Mouse (Mus musculus) forebrain, embryonic 14.5 days (tissue): ENCODE measurements around the gene Ets2. TPM values are rescaled to one million over a fixed set of nuclear protein-coding genes. Genes with fewer than 3 reads are reported as not detected.

Source experiments
- ATAC-seq: fragments of 200-750 bp; cut with Nextera tagmentation; 2 replicates; pipeline ENCODE4 v1.8.0; 2017; ENCODE audit warnings: mild to moderate bottlenecking, moderate library complexity
- DNase-seq: peaks from one replicate; pipeline ENCODE4 v3.0.0-alpha.2; 2015; ENCODE audit warnings: low spot score
- H3K27ac ChIP-seq: fragments of 300-500 bp; sonication (generic); 2 replicates; pipeline ENCODE4 v1.5.1; 2014; ENCODE audit warnings: low read depth, mild to moderate bottlenecking, control low read depth, low read length, moderate library complexity
- H3K27me3 ChIP-seq: fragments of 300-500 bp; sonication (generic); replicated peaks from 2 replicates; pipeline ENCODE4 v1.6.1; 2014; ENCODE audit warnings: low read length, control low read depth, mixed read lengths; ENCODE audit not compliant: control insufficient read depth, insufficient read depth
- H3K36me3 ChIP-seq: fragments of 300-500 bp; sonication (generic); 2 replicates; pipeline ENCODE4 v1.6.1; 2014; ENCODE audit warnings: low read length, control low read depth; ENCODE audit not compliant: control insufficient read depth, insufficient read depth
- H3K4me1 ChIP-seq: fragments of 300-500 bp; sonication (generic); 2 replicates; pipeline ENCODE4 v1.6.1; 2014; ENCODE audit warnings: antibody characterized with exemption, low read length, control low read depth; ENCODE audit not compliant: control insufficient read depth, insufficient read depth
- H3K4me2 ChIP-seq: fragments of 300-500 bp; sonication (generic); 2 replicates; pipeline ENCODE4 v1.6.1; 2014; ENCODE audit warnings: mild to moderate bottlenecking, control low read depth, low read length
- H3K4me3 ChIP-seq: fragments of 300-500 bp; sonication (generic); 2 replicates; pipeline ENCODE4 v1.5.1; 2014; ENCODE audit warnings: low read depth, low read length, control low read depth
- H3K9ac ChIP-seq: fragments of 300-500 bp; sonication (generic); 2 replicates; pipeline ENCODE4 v1.6.1; 2014; ENCODE audit warnings: mild to moderate bottlenecking, low read length, control low read depth, moderate library complexity
- H3K9me3 ChIP-seq: fragments of 300-500 bp; sonication (generic); replicated peaks from 2 replicates; pipeline ENCODE4 v1.6.1; 2016; ENCODE audit warnings: low read length, control low read depth, mixed read lengths; ENCODE audit not compliant: control insufficient read depth
- WGBS: fragments of 180-500 bp; shearing (Covaris S2); extraction: QIAGEN DNeasy Blood & Tissue Kit; methylation state at CpG from one replicate; pipeline ENCODE4 v1.1.7; 2014; 5-methylcytosine and 5-hydroxymethylcytosine counted together
- polyA plus RNA-seq: library from polyadenylated mRNA; unstranded; fragments of >200 nt; fragmentation: Nextera tagmentation; extraction: Ambion mirVana; gene quantifications from 2 replicates; pipeline ENCODE4 v1.2.1, GENCODE M21; 2014

Gene Ets2
- polyA plus RNA-seq, 1 experiment from 2014 or later: 10.2 TPM

DNA sequence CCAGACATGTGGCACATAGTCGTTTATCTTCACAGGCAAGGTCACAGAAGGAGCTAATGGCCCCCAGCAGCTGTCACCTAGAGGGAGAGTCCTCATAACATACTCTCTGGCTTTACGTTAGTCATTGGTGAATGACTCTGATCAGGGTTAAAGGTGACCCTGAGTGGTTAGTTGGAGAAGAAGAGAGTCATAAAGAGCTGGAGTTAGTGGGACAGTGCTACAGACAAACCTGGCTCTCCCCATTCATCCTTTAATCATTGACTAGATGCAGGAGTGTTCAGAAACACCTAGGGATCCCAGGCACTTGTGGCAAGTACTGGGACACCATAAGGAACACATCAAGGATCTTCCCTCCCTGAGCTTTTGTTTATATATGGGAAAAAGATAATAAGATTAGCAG lies 16.1 kb upstream of the Ets2 start:
- Histone ChIP-seq H3K36me3 (no peaks in the 10 kb centered on the region), H3K4me3 (no peak overlapping the region), H3K27me3 (0 out of 2 replicates have a peak, but pooled peaks cover 4% of the 10 kb centered on the region), H3K4me2 (no peak overlapping the region), H3K9me3 (no peaks in the 10 kb centered on the region), H3K4me1 (no peaks in the 10 kb centered on the region), H3K9ac (no peak overlapping the region), H3K27ac (no peak overlapping the region)
- DNase-seq: no peak
- ATAC-seq: no peak
- 74% methylated on average over 2 of the region's 2 CpGs for WGBS

DNA sequence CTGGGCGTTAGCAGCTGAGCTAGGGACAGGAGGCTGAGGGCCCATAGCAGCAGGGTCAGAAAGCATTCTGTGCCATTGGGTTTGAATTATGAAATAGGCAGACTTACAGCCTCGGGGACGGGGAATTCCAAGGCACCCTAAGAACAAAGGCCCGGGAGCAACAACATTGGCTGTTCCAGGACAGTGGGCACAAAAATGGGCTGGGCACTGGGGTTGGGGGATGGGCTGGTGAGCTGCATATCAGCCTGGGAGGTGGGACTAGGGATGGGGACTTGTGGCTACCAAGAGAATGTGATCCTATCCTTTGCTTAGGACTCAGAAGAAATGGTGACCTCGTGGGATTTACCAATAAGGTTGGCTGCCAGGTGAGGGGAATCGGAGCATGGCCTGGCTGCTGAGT lies 15.6 kb upstream of the Ets2 start:
- Histone ChIP-seq H3K36me3 (no peaks in the 10 kb centered on the region), H3K27ac (no peak overlapping the region), H3K4me3 (no peak overlapping the region), H3K4me1 (no peaks in the 10 kb centered on the region), H3K9ac (no peak overlapping the region), H3K9me3 (no peaks in the 10 kb centered on the region), H3K4me2 (no peak overlapping the region), H3K27me3 (0 out of 2 replicates have a peak, but pooled peaks cover 4% of the 10 kb centered on the region)
- ATAC-seq: no peak
- 75% methylated on average over 6 of the region's 6 CpGs for WGBS
- no peak for DNase-seq

DNA sequence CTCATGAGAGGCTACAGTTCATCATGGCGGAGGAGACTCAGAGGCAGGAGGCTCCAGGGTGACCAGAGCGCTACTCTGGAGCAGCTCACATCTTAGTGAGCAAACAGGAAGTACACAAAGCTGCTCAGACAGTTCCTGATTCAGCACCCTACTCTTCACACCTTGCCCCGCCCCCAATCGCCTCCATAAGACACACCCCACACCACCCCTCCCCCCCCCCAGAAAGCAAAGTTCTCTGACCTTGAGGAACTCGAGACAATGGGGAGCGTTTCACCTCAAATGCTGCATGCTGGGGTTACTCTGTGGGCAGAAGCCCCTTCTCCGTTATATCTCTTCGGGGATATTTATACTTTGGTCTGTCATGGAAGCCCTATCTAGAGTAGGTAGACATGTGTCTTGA lies 15.0 kb upstream of the Ets2 start:
- no peaks in the 10 kb centered on the region for H3K9me3 ChIP-seq
- H3K27me3 ChIP-seq: 0 out of 2 replicates have a peak, but pooled peaks cover 4% of the 10 kb centered on the region
- no peak for ATAC-seq
- H3K36me3 ChIP-seq: no peaks in the 10 kb centered on the region
- no peaks in the 10 kb centered on the region for H3K4me1 ChIP-seq
- H3K9ac ChIP-seq: no peak overlapping the region
- H3K4me2 ChIP-seq: no peak overlapping the region
- no peak overlapping the region for H3K4me3 ChIP-seq
- 92% methylated on average over 8 of the region's 8 CpGs for WGBS
- H3K27ac ChIP-seq: no peak overlapping the region
- DNase-seq: no peak

DNA sequence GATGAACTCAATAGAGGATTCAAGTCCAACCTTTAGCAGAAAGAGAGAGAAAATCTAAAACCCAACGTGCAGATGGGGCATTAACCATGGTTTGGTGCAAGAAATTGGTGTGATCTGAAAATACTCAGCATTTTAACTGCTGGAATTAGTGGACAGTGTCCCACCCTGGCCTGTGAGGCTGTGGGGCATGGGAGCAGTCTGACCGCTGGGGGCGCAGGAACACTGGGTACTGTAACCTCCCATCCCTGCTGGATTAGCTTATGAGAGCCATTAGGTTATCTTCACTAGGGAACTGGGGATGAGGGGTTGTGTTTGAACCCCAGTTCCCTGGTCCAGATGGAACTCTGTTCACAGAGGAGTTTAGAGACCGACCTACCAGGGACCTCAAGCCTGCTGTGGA lies 13.9 kb upstream of the Ets2 start:
- Histone ChIP-seq H3K4me3 (no peak overlapping the region), H3K27me3 (0 out of 2 replicates have a peak, but pooled peaks cover 4% of the 10 kb centered on the region), H3K27ac (no peak overlapping the region), H3K36me3 (no peaks in the 10 kb centered on the region), H3K9ac (no peak overlapping the region), H3K4me1 (no peaks in the 10 kb centered on the region), H3K4me2 (no peak overlapping the region), H3K9me3 (no peaks in the 10 kb centered on the region)
- 76% methylated on average over 4 of the region's 4 CpGs for WGBS
- DNase-seq (no peak), ATAC-seq (no peak)

DNA sequence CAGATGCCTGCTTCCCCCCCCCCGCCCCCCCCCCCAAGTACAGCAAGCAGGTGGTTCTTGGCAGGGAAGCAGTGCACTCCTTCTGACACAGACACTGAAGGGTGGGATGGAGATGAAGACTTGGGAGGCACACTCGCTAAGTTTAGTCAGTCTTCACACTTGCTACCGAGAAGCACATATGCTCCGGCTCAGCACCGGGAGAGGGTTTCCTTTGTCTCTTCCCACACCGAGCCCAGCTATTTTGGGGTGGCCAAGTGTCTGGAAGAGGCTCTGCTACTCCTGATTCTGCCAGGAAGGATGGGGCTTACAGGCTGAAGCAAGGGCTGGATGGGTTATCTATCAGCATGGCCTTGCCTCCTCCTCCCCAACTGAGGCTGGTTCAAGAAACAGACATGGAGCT lies 5.3 kb upstream of the Ets2 start:
- no peak for ATAC-seq
- no peak overlapping the region for H3K27ac ChIP-seq
- no peak overlapping the region for H3K4me2 ChIP-seq

DNA sequence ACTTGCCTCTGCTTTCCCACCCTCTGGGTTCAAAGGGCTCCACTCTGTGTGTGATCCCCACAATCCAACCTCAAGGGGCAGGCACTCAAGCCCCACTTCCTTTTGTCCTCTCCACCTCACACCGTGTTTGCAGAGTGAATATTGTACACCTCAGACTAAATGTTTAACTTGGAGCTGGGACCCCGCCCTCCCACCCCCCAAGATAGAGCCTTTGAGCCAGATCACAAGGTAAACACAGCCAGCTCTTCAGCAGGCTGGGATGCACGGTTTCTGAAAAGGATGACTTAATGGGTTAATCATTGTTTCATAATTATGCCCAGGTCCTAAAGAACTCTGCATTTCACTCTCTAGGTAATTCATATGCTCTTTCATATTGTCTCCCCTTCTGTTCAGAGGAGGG lies 2.2 kb upstream of the Ets2 start:
- H3K36me3 ChIP-seq: no peaks in the 10 kb centered on the region
- H3K9me3 ChIP-seq: no peaks in the 10 kb centered on the region
- no peak overlapping the region for H3K27ac ChIP-seq
- H3K4me2 ChIP-seq: no peak overlapping the region
- ATAC-seq (no peak), DNase-seq (no peak)
- H3K4me1 ChIP-seq: no peaks in the 10 kb centered on the region
- H3K9ac ChIP-seq: no peak overlapping the region
- WGBS: 66% methylated on average over 3 of the region's 3 CpGs
- H3K27me3 ChIP-seq: peaks cover 3% of the 10 kb centered on the region; the same call in 1 of the 2 replicates
- no peak overlapping the region for H3K4me3 ChIP-seq

More for the DNA sequence above, 5.3 kb upstream of the Ets2 start:
- H3K4me3 ChIP-seq: no peak overlapping the region
- H3K27me3 ChIP-seq: no peaks in the 10 kb centered on the region
- no peak for DNase-seq
- H3K36me3 ChIP-seq: no peaks in the 10 kb centered on the region
- no peaks in the 10 kb centered on the region for H3K9me3 ChIP-seq
- WGBS: 44% methylated on average over 6 of the region's 6 CpGs
- H3K4me1 ChIP-seq: no peaks in the 10 kb centered on the region
- no peak overlapping the region for H3K9ac ChIP-seq

DNA sequence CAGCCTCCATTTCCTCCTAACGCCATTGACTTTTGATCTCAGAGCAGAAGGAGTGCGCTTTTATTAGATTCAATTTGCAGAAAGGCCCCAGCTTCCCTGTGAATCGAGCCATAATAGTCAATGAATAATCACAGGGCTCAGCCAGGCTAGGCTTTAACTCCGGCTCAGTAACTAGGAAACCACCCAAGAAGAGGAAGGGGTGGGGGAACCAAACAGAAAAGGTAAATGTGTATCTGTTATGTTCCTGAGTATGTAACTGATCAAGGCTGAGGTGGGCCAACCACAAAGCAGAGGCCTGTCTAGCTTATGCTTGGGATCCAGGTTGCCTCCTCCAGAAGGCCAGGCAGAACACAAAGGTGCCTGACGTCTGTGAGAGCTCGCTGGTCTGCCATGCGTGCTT lies 1.7 kb upstream of the Ets2 start:
- Histone ChIP-seq H3K4me2 (no peak overlapping the region), H3K27ac (no peak overlapping the region), H3K4me1 (no peaks in the 10 kb centered on the region), H3K9me3 (no peaks in the 10 kb centered on the region), H3K27me3 (peaks cover 3% of the 10 kb centered on the region; the same call in 1 of the 2 replicates), H3K4me3 (no peak overlapping the region), H3K9ac (no peak overlapping the region), H3K36me3 (no peaks in the 10 kb centered on the region)
- 45% methylated on average over 7 of the region's 7 CpGs for WGBS
- no peak for ATAC-seq
- no peak for DNase-seq

DNA sequence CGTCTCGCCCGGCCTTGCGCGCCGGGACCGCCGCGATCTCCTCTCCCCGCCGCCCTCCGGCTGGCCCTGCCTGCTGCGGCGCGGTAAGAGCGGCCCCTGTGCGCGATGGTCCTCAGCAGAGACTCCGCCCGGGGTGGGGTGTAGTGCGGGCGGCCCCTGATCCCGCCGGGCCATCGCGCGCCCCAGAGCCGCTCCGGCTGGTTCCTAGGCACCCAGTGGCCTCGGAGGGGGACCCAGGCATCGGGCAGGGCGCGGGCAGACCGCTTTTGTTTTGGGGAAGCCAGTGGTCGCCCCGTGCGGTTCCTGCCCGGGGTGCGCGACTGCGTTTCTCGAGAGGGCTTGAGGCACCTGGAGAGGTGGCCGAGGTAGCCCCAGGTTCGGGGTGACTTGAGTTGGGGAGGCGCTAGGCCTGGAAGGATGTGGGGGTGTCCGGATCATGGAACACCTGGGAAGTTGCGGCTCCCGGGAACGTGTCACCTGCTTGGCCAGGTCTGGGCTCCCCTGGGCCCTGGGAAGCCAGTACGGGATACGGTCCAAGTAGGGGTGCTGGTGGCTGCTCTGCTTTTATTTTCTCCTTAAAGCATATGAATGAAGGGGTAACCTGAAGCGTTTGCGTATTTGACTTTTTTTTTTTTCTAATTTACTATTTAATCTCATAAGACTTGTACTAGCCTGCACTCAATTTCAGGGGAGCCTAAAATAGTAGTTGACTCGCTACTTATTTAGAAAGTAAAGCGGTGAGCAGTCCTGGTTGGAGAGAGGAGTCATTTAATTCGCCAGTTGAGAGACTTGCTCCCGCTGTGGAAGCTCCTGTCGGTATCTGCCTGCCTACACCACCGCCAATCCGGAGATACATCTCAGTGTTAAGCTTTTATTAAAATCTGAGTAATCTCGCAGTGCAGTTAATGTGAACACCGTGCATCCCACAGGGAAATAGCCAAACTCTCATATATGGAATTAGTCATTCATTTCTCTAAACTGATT lies 979 bp downstream of the Ets2 start:
- no peaks in the 10 kb centered on the region for H3K9me3 ChIP-seq
- peaks cover 3% of the 10 kb centered on the region; the same call in 1 of the 2 replicates for H3K27me3 ChIP-seq
- H3K9ac ChIP-seq: peak overlapping the region; percentile 90
- peak overlapping the region; percentile 72; the same call in 1 of the 2 replicates for H3K27ac ChIP-seq
- peak; percentile 44 for DNase-seq
- peak overlapping the region; percentile 90 for H3K4me2 ChIP-seq
- WGBS: 1% methylated on average over 61 of the region's 62 CpGs
- no peaks in the 10 kb centered on the region for H3K4me1 ChIP-seq
- peak overlapping the region; percentile 76 for H3K4me3 ChIP-seq
- ATAC-seq: peak; percentile 80
- no peaks in the 10 kb centered on the region for H3K36me3 ChIP-seq

DNA sequence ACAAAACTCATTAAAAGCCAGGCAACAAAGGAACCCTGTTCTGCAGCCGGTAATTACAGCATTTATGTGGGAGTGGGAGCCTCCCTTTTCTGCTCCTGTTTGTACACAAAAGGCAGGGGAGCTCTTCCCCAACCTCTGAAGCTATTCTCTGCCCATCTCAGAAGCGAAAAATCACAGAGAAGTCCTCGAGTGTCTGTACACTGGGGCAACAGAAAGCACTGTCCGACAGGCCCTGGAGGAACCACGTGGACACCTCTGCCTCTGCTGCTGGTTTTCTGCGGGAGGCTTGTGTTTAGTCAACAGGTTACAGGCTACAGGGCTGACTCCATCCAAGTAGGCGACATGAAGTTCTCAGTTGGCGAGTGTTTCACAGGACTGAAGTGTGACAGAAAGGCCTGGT lies 2.1 kb downstream of the Ets2 start:
- peak; percentile 29 for DNase-seq

More for the DNA sequence above, 2.1 kb downstream of the Ets2 start:
- H3K36me3 ChIP-seq: no peaks in the 10 kb centered on the region
- H3K4me3 ChIP-seq: no peak overlapping the region
- no peaks in the 10 kb centered on the region for H3K9me3 ChIP-seq
- ATAC-seq: no peak
- WGBS: 8% methylated on average over 8 of the region's 8 CpGs
- H3K27ac ChIP-seq: no peak overlapping the region
- 0 out of 2 replicates have a peak overlapping the region, but pooled peaks have one; percentile 13 for H3K9ac ChIP-seq
- peaks cover 3% of the 10 kb centered on the region; the same call in 1 of the 2 replicates for H3K27me3 ChIP-seq
- peak overlapping the region; percentile 22 for H3K4me2 ChIP-seq
- no peaks in the 10 kb centered on the region for H3K4me1 ChIP-seq
